Mouse (Mus musculus) CD4-positive, CD25-positive, alpha-beta regulatory T cell (primary cell): Measurements from ENCODE around the gene Tmem161a. TPM values are rescaled to one million over a fixed set of nuclear protein-coding genes. Genes with fewer than 3 reads are reported as not detected.

Experiments used
- polyA plus RNA-seq: library from polyadenylated mRNA; unstranded; fragments of 100-300 nt; shearing (Covaris generic); gene quantifications from one replicate; pipeline ENCODE4 v1.2.1, GENCODE M21; 2017

The Tmem161a gene
- 49.3 TPM for polyA plus RNA-seq

GRCm38 (mm10) chr8:70172043-70172681 is at the start of gene Tmem161a:
Gene Tmem161a (plus strand): TSS chr8:70172356.

GRCm38 (mm10) chr8:70131166-70131883 is 40.8 kb upstream of the Tmem161a start, which contains the start of gene Nr2c2ap:
Gene Nr2c2ap (plus strand): TSS chr8:70131333.

DNA sequence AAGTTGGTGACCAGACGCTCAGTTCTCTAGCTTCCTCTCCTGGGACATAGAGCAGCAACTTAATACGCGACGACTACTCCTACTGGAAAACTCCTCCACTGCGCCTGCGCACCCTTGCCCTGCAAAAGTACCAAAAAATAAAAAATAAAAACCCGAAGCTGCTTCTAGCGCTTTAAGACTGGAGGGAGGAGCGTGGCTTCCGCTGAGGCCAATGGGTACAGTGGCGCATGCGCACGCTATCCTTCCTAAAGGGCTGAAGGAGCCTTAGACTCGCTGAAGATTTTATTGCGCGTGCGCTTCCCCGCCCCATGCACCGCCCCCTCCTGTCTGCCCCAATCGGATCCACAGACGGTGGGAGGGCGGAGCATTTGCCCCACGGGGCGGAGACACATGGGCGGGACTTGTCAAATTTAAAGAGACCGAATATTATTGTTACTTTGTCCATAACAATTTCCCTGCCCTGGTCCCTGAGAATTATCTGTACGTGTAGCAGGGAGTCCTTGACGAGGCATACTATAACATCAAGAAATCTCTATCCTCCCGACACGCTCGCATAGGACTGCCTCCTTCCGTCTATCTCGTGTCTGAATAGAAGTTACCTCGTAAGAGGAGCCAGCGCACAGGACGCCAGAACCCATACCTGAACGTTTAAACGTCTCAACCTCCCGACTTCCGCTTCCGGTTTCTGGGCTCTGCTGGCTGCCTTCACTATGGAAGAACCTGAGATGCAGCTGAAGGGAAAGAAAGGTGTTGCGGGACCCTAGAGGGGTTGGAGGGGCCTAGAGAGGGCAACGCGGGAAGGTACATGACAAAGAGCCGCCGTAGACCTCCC is 32.9 kb upstream of the Tmem161a start, which contains the start of the genes Rfxank, Borcs8 and Mef2b:
TSS of gene Rfxank (minus strand) at position 129 of the 832 bp plus-strand sequence.
TSS of gene Borcs8 (plus strand) at position 474 of the 832 bp plus-strand sequence.
TSS of gene Mef2b (plus strand) at position 686 of the 832 bp plus-strand sequence.

DNA sequence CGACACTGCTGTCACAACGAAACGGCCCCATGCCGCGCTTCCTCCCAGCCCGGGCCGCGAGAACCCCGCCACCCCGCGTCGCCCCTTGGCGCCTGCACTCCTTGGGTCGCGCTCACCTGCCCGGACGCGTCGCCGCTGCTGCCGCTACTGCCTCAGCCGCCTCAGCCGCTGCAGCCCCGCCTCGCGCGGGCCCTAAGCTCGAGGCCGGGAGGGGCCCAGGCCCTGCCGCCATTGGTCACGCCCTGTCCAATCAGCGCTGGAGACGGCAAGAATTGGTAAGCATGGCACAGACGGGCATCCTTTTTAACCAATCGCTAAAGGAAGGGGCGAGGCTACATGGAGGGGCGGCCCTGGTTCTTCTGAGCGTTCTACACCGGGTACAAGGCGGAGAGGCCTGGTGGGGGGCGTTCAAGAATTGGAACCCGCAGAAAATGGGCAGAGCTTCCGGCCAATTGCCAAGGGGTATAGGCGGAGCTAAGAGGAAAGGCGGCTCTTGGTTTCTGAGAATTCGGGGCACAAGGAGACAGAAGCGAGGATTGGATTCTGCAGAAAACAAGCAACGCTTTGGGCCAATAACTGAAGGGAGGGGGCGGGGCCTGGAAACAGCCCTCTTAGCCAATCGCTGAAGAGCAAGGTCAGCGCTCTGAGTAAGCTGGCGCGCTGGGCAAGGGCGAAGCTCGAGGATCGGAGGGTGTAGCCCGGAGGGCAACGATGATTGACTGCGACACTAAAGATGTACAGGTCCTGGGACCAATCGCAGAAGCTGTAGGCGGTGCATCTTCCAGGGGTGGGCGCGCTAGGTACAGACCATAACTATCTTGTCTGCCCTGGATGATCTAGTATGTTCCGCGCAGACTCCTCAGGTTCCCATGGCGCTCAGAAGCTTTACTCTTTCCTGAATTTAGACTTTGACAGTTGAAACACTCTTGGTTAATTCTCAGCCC is 40.2 kb downstream of the Tmem161a start, which contains the start of gene Slc25a42:
TSS of gene Slc25a42 (minus strand) at position 194 of the 944 bp plus-strand sequence.

Other genes with a start within 250 kb of the Tmem161a start
- gene Gatad2a, start 176.0 kb upstream of the Tmem161a start, polyA plus RNA-seq: 125 TPM
- 104 TPM for gene Mau2, start 129.6 kb upstream of the Tmem161a start, polyA plus RNA-seq
- gene Sugp1, start 129.5 kb upstream of the Tmem161a start, polyA plus RNA-seq: 68.9 TPM
- gene Tm6sf2, start 99.4 kb upstream of the Tmem161a start, polyA plus RNA-seq: 0.78 TPM
- not detected for gene Hapln4, start 88.9 kb upstream of the Tmem161a start, polyA plus RNA-seq
- 0.02 TPM for gene Ncan, start 51.5 kb upstream of the Tmem161a start, polyA plus RNA-seq
- 60.4 TPM for gene Nr2c2ap, start 41.0 kb upstream of the Tmem161a start, polyA plus RNA-seq
- 35.4 TPM for gene Rfxank, start 33.2 kb upstream of the Tmem161a start, polyA plus RNA-seq
- 59.2 TPM for gene Borcs8, start 32.9 kb upstream of the Tmem161a start, polyA plus RNA-seq
- gene Mef2b, start 32.6 kb upstream of the Tmem161a start, polyA plus RNA-seq: 1.3 TPM
- gene Slc25a42, start 39.9 kb downstream of the Tmem161a start, polyA plus RNA-seq: 15.5 TPM
- 44.0 TPM for gene Sugp2, start 61.9 kb downstream of the Tmem161a start, polyA plus RNA-seq
- gene Armc6, start 62.1 kb downstream of the Tmem161a start, polyA plus RNA-seq: 11.7 TPM
- gene Homer3, start 110.5 kb downstream of the Tmem161a start, polyA plus RNA-seq: 6.7 TPM
- 56.7 TPM for gene Ddx49, start 130.1 kb downstream of the Tmem161a start, polyA plus RNA-seq
- 351 TPM for gene Cope, start 130.2 kb downstream of the Tmem161a start, polyA plus RNA-seq
- not detected for gene Cers1, start 143.4 kb downstream of the Tmem161a start, polyA plus RNA-seq
- gene Gdf1, start 157.5 kb downstream of the Tmem161a start, polyA plus RNA-seq: 0.57 TPM
- 90.9 TPM for gene Upf1, start 180.9 kb downstream of the Tmem161a start, polyA plus RNA-seq
- 2.5 TPM for gene Comp, start 201.2 kb downstream of the Tmem161a start, polyA plus RNA-seq